Mouse (Mus musculus) frontal cortex, postnatal 14 days (tissue): Measurements from ENCODE around the gene Cdc42ep4.

Experiments used
- DNase-seq, 2 experiments: peaks; one replicate each; pipeline ENCODE4 v3.0.0; 2022; ENCODE audit warnings: low spot score in 2 of 2

The Cdc42ep4 gene

GRCm38 (mm10) chr11:113684707-113685426 lies 66.8 kb downstream of the Cdc42ep4 start:
- no peak for DNase-seq

GRCm38 (mm10) chr11:113683957-113684706 lies 67.5 kb downstream of the Cdc42ep4 start, which contains the start of the genes Fam104a and D11Wsu47e:
Fam104a (minus strand) TSS chr11:113684155.
D11Wsu47e (plus strand) TSS chr11:113684412.
- peak; percentile 90 to 91 for DNase-seq

GRCm38 (mm10) chr11:113683627-113683956 lies 68.1 kb downstream of the Cdc42ep4 start:
- DNase-seq: no peak

GRCm38 (mm10) chr11:113682897-113683626 lies 68.6 kb downstream of the Cdc42ep4 start:
- peak; percentile 35 to 40 for DNase-seq

GRCm38 (mm10) chr11:113681979-113682378 lies 69.7 kb downstream of the Cdc42ep4 start:
- no peak for DNase-seq

GRCm38 (mm10) chr11:113680954-113681353 lies 70.7 kb downstream of the Cdc42ep4 start:
- DNase-seq: no peak

DNA sequence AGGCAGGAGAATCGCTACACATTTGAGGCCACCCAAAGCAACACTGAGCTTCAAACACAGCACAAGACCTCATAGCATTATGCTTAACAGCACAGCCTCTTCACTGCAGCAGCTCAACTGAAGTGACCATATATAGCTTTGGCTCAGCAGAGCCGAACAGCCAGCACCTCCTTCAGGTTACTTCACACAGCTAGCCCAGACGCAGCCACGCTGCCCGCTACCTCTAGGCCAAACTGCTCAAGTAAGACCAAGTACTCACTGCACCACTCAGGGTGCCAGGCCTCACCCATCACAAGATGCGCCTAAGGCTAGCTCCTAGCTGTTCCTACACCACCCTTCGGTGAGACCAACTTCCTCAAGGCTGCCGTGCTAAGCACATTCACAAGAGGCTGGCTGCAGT lies 73.3 kb downstream of the Cdc42ep4 start:
- DNase-seq: no peak

DNA sequence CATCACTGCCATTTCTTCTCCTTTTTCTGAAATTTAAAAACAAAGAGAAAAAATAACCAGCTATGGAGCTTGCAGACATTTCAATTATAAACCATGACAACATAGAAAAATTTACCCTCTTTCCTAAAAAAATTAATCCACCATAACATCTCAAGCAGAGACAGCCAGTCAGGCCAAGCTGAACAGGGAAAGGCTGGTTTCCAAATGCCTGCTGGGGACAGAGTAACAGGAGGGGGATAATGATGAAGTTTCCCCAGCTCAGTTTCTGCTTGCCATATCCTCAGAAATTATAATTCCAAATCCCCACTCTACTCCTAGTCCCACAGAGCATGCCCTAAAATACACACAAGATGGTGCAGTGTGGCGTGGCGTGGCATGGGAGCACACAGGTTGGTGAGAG lies 74.3 kb downstream of the Cdc42ep4 start:
- DNase-seq: no peak
